Mouse (Mus musculus) lung, postnatal 0 days (tissue): ENCODE measurements at regions not wholly inside any gene's neighbourhood (a gene's known extent, or its start where the extent isn't known, plus 50 kb on each side); places are given as distances from the start of the nearest gene placed in this dataset.

Experiments
- CTCF ChIP-seq: IDR thresholded peaks from 2 replicates; pipeline ENCODE4 v1.5.1; 2016; ENCODE audit warnings: antibody characterized with exemption, mild to moderate bottlenecking
- EP300 ChIP-seq: IDR thresholded peaks from 2 replicates; pipeline ENCODE4 v1.6.1; 2016; ENCODE audit warnings: antibody characterized with exemption, mild to moderate bottlenecking, control low read depth

DNA sequence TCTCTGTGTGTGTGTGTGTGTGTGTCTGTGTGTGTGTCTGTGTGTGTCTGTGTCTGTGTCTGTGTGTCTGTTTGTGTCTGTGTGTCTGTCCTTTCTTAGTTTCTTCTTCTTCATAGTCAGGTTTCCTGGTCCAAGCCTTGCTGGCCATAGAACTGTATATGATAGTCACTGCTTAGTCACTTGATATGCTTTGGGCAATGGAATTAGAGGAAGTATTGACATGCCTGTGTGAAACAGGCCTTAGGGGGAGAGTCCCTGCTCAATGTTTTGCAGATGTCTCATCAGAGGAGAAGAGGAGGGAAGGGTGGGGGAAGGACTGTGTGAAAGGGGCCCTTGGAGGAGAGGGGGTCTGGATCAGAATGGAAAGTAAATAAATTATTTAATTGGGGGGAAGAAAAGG, 374.4 kb upstream of the Clnk start:
- TF ChIP-seq CTCF, result no peak
- no peak for TF ChIP-seq EP300
